Mouse (Mus musculus): ENCODE data around the gene Ube2o.

- TF ChIP-seq CTCF (IDR thresholded peaks at IDR 0.05; ENCODE audit: low read depth) (no peak), EP300 (IDR thresholded peaks at IDR 0.05; ENCODE audit: low read depth) (no peak)
These were observed 83.9 kb downstream of the Ube2o start for GRCm38 (mm10) chr11:116497313-116497712.
